Mouse (Mus musculus): ENCODE data around the gene Irf2bp1. TPM values are rescaled to one million over a fixed set of nuclear protein-coding genes. Genes with fewer than 3 reads are reported as not detected.

Gene Irf2bp1
- total RNA-seq, 1 experiment = 15.9 TPM

DNA sequence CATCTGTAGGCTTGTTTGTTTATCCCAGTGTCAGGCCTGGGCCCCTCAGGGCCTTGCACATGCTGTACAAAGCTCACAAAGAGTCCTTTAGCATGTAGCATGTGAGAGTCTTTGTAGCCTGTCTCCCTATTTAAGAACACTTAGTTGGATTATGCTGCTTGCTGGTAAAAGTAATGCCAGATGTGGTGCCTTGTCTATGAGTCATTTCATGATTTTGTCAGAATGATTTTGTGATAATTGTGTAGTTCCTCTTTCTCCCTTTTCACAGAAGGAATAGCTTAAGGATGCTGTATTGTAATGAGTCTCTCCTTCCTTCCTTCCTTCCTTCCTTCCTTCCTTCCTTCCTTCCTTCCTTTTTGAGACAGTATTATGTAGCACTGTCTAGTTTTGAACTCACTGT is 24.2 kb downstream of the Irf2bp1 start:
- in situ Hi-C loops (cut with MboI; ENCODE audit: low sequenced_read_pairs in 2 of 2, unreplicated experiment in 2 of 2) = no loop called here
- no peaks in the 10 kb centered on the region for H3K9me3 ChIP-seq (ENCODE audit: control insufficient read depth, insufficient read depth, low read depth, low read length)
- peaks cover 34% of the 10 kb centered on the region for H3K36me3 ChIP-seq (ENCODE audit: control insufficient read depth, insufficient read depth, low read length, poor library complexity, severe bottlenecking)
- no peak overlapping the region for H3K4me3 ChIP-seq (ENCODE audit: insufficient read depth in 1 of 2, low read depth in 1 of 2, low read length in 2 of 2, poor library complexity in 1 of 2, severe bottlenecking in 1 of 2)
- H3K27ac ChIP-seq (ENCODE audit: insufficient read depth, low read depth, low read length, poor library complexity, severe bottlenecking) = no peak overlapping the region
- H3K9ac ChIP-seq (ENCODE audit: insufficient read depth, low read depth, low read length, poor library complexity, severe bottlenecking) = no peak overlapping the region
- DNase-seq (ENCODE audit: low read depth, low spot score) = no peak
- peaks cover 1 to 5% of the 10 kb centered on the region in 2 experiments; a peak in 2 of 4 replicates for H3K4me1 ChIP-seq (ENCODE audit: control insufficient read depth in 2 of 2, insufficient read depth in 2 of 2, low read length in 2 of 2, poor library complexity in 1 of 2)
- TF ChIP-seq ZNF384 (IDR thresholded peaks at IDR 0.05; ENCODE audit: low read depth, low read length) = no peak
- no peak for TF ChIP-seq CHD2 (IDR thresholded peaks at IDR 0.05; ENCODE audit: low read depth, low read length)
- no peak for TF ChIP-seq MAFK (IDR thresholded peaks at IDR 0.05; ENCODE audit: insufficient read depth, low read depth, low read length)
- no peak for TF ChIP-seq HCFC1 (IDR thresholded peaks at IDR 0.05; ENCODE audit: borderline replicate concordance, insufficient read depth, low read length)
- no peak for TF ChIP-seq ZC3H11A (IDR thresholded peaks at IDR 0.05; ENCODE audit: borderline replicate concordance, low read depth, low read length)

- H3K9me3 ChIP-seq (ENCODE audit: control insufficient read depth, insufficient read depth, low read depth, low read length) = no peaks in the 10 kb centered on the region
- peaks cover 40% of the 10 kb centered on the region for H3K36me3 ChIP-seq (ENCODE audit: control insufficient read depth, insufficient read depth, low read length, poor library complexity, severe bottlenecking)
- H3K9ac ChIP-seq (ENCODE audit: insufficient read depth, low read depth, low read length, poor library complexity, severe bottlenecking) = no peak overlapping the region
- DNase-seq (ENCODE audit: low read depth, low spot score) = peak; percentile 68
- no peak for TF ChIP-seq CHD2 (IDR thresholded peaks at IDR 0.05; ENCODE audit: low read depth, low read length)
- TF ChIP-seq ZC3H11A (IDR thresholded peaks at IDR 0.05; ENCODE audit: borderline replicate concordance, low read depth, low read length) = no peak; the same call in 1 of the 2 replicates
- TF ChIP-seq ZNF384 (IDR thresholded peaks at IDR 0.05; ENCODE audit: low read depth, low read length) = no peak
- no peak for TF ChIP-seq HCFC1 (IDR thresholded peaks at IDR 0.05; ENCODE audit: borderline replicate concordance, insufficient read depth, low read length)
- no peak for TF ChIP-seq MAFK (IDR thresholded peaks at IDR 0.05; ENCODE audit: insufficient read depth, low read depth, low read length)
- in situ Hi-C loops (cut with MboI; ENCODE audit: low sequenced_read_pairs in 2 of 2, unreplicated experiment in 2 of 2) = no loop called here
- no peak overlapping the region for H3K4me3 ChIP-seq (ENCODE audit: insufficient read depth in 1 of 2, low read depth in 1 of 2, low read length in 2 of 2, poor library complexity in 1 of 2, severe bottlenecking in 1 of 2)
- no peak overlapping the region for H3K27ac ChIP-seq (ENCODE audit: insufficient read depth, low read depth, low read length, poor library complexity, severe bottlenecking)
- peaks cover 1 to 5% of the 10 kb centered on the region in 2 experiments; a peak in 2 of 4 replicates for H3K4me1 ChIP-seq (ENCODE audit: control insufficient read depth in 2 of 2, insufficient read depth in 2 of 2, low read length in 2 of 2, poor library complexity in 1 of 2)
These were observed 25.3 kb downstream of the Irf2bp1 start for GRCm38 (mm10) chr7:19029084-19029653.

GRCm38 (mm10) chr7:19031641-19032040 is 27.8 kb downstream of the Irf2bp1 start:
- Histone ChIP-seq H3K4me3 (ENCODE audit: insufficient read depth in 1 of 2, low read depth in 1 of 2, low read length in 2 of 2, poor library complexity in 1 of 2, severe bottlenecking in 1 of 2) (no peak overlapping the region), H3K27ac (ENCODE audit: insufficient read depth, low read depth, low read length, poor library complexity, severe bottlenecking) (no peak overlapping the region), H3K9ac (ENCODE audit: insufficient read depth, low read depth, low read length, poor library complexity, severe bottlenecking) (no peak overlapping the region), H3K36me3 (ENCODE audit: control insufficient read depth, insufficient read depth, low read length, poor library complexity, severe bottlenecking) (peaks cover 56% of the 10 kb centered on the region), H3K4me1 (ENCODE audit: control insufficient read depth in 2 of 2, insufficient read depth in 2 of 2, low read length in 2 of 2, poor library complexity in 1 of 2) (no peaks in the 10 kb centered on the region; a peak in 1 of 4 replicates), H3K9me3 (ENCODE audit: control insufficient read depth, insufficient read depth, low read depth, low read length) (no peaks in the 10 kb centered on the region)
- DNase-seq (ENCODE audit: low read depth, low spot score) = no peak
- TF ChIP-seq HCFC1 (IDR thresholded peaks at IDR 0.05; ENCODE audit: borderline replicate concordance, insufficient read depth, low read length) (no peak), ZNF384 (IDR thresholded peaks at IDR 0.05; ENCODE audit: low read depth, low read length) (no peak), CHD2 (IDR thresholded peaks at IDR 0.05; ENCODE audit: low read depth, low read length) (no peak), ZC3H11A (IDR thresholded peaks at IDR 0.05; ENCODE audit: borderline replicate concordance, low read depth, low read length) (no peak), MAFK (IDR thresholded peaks at IDR 0.05; ENCODE audit: insufficient read depth, low read depth, low read length) (no peak)
- in situ Hi-C loops (cut with MboI; ENCODE audit: low sequenced_read_pairs in 2 of 2, unreplicated experiment in 2 of 2) = no loop called here

DNA sequence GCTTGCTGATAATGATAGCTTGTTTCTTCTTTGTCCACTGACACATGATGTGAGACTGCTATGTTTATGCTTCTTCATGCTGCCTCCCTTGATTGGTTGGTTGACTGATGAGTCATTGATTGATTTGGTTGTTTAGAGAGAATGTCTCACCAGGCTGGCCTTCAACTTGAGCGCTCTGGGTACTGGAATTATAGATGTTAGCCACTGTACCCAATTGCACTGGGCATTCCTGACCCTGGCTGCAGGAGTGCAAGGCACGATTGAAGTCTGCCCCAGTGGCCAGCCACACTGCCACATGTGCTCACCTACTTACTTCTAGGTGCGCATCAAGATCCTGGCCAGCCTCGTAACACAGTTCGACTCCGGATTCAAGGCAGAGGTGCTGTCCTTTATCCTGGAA is 40.8 kb downstream of the Irf2bp1 start:
- Histone ChIP-seq H3K27ac (ENCODE audit: insufficient read depth, low read depth, low read length, poor library complexity, severe bottlenecking) (no peak overlapping the region), H3K9me3 (ENCODE audit: control insufficient read depth, insufficient read depth, low read depth, low read length) (no peaks in the 10 kb centered on the region), H3K4me3 (ENCODE audit: insufficient read depth in 1 of 2, low read depth in 1 of 2, low read length in 2 of 2, poor library complexity in 1 of 2, severe bottlenecking in 1 of 2) (no peak overlapping the region), H3K9ac (ENCODE audit: insufficient read depth, low read depth, low read length, poor library complexity, severe bottlenecking) (no peak overlapping the region), H3K4me1 (ENCODE audit: control insufficient read depth in 2 of 2, insufficient read depth in 2 of 2, low read length in 2 of 2, poor library complexity in 1 of 2) (no peaks in the 10 kb centered on the region), H3K36me3 (ENCODE audit: control insufficient read depth, insufficient read depth, low read length, poor library complexity, severe bottlenecking) (peaks cover 82% of the 10 kb centered on the region)
- DNase-seq (ENCODE audit: low read depth, low spot score) = no peak
- in situ Hi-C loops (cut with MboI; ENCODE audit: low sequenced_read_pairs in 2 of 2, unreplicated experiment in 2 of 2) = no loop called here
- no peak for TF ChIP-seq ZNF384 (IDR thresholded peaks at IDR 0.05; ENCODE audit: low read depth, low read length)
- no peak for TF ChIP-seq CHD2 (IDR thresholded peaks at IDR 0.05; ENCODE audit: low read depth, low read length)
- TF ChIP-seq MAFK (IDR thresholded peaks at IDR 0.05; ENCODE audit: insufficient read depth, low read depth, low read length) = no peak
- TF ChIP-seq ZC3H11A (IDR thresholded peaks at IDR 0.05; ENCODE audit: borderline replicate concordance, low read depth, low read length) = no peak
- no peak for TF ChIP-seq HCFC1 (IDR thresholded peaks at IDR 0.05; ENCODE audit: borderline replicate concordance, insufficient read depth, low read length)
